Mouse (Mus musculus) stomach, postnatal 0 days (tissue): ENCODE results near the gene Ube2e2. TPM values are rescaled to one million over a fixed set of nuclear protein-coding genes. Genes with fewer than 3 reads are reported as not detected.

Experiments
- ATAC-seq: fragments of 200-750 bp; cut with Nextera tagmentation; 2 replicates; pipeline ENCODE4 v1.8.0; 2017; ENCODE audit not compliant: low FRiP score, low TSS enrichment
- DNase-seq: peaks from one replicate; pipeline ENCODE4 v3.0.0-alpha.2; 2016; ENCODE audit warnings: low spot score
- H3K27ac ChIP-seq: fragments of 300-500 bp; sonication (generic); replicated peaks from 2 replicates; pipeline ENCODE4 v1.5.1; 2014; ENCODE audit warnings: mild to moderate bottlenecking, control low read depth
- H3K27me3 ChIP-seq: fragments of 300-500 bp; sonication (generic); 2 replicates; pipeline ENCODE4 v1.6.1; 2014; ENCODE audit warnings: low read length; ENCODE audit not compliant: control insufficient read depth, insufficient read depth
- H3K36me3 ChIP-seq: fragments of 300-500 bp; sonication (generic); 2 replicates; pipeline ENCODE4 v1.6.1; 2014; ENCODE audit warnings: low read length, mixed read lengths; ENCODE audit not compliant: control insufficient read depth, insufficient read depth
- H3K4me1 ChIP-seq: fragments of 300-500 bp; sonication (generic); replicated peaks from 2 replicates; pipeline ENCODE4 v1.6.1; 2014; ENCODE audit warnings: antibody characterized with exemption; ENCODE audit not compliant: control insufficient read depth, insufficient read depth
- H3K4me2 ChIP-seq: fragments of 300-500 bp; sonication (generic); replicated peaks from 2 replicates; pipeline ENCODE4 v1.6.1; 2014; ENCODE audit warnings: low read depth, mild to moderate bottlenecking, control low read depth, moderate library complexity
- H3K4me3 ChIP-seq: fragments of 300-500 bp; sonication (generic); 2 replicates; pipeline ENCODE4 v1.5.1; 2014; ENCODE audit warnings: low read depth, low read length, control low read depth
- H3K9ac ChIP-seq: fragments of 300-500 bp; sonication (generic); 2 replicates; pipeline ENCODE4 v1.6.1; 2014; ENCODE audit warnings: mild to moderate bottlenecking, low read length, control low read depth, mixed read lengths
- H3K9me3 ChIP-seq: fragments of 300-500 bp; sonication (generic); 2 replicates; pipeline ENCODE4 v1.6.1; 2016; ENCODE audit warnings: low read length; ENCODE audit not compliant: control insufficient read depth
- CTCF ChIP-seq: IDR thresholded peaks from 2 replicates; pipeline ENCODE4 v1.5.1; 2016; ENCODE audit warnings: antibody characterized with exemption, low read depth, mild to moderate bottlenecking, moderate library complexity
- EP300 ChIP-seq: optimal IDR thresholded peaks from 2 replicates; pipeline ENCODE3; 2016; ENCODE audit warnings: antibody characterized with exemption
- WGBS: fragments of 180-500 bp; shearing (Covaris S2); extraction: QIAGEN DNeasy Blood & Tissue Kit; methylation state at CpG from one replicate; pipeline ENCODE4 v1.1.7; 2014; 5-methylcytosine and 5-hydroxymethylcytosine counted together
- polyA plus RNA-seq: library from polyadenylated mRNA; unstranded; fragments of >200 nt; fragmentation: Nextera tagmentation; extraction: Ambion mirVana; gene quantifications from 2 replicates; pipeline ENCODE4 v1.2.1, GENCODE M21; 2015

Ube2e2 gene
- polyA plus RNA-seq = 61.5 and 70.8 TPM in 2 replicates

DNA sequence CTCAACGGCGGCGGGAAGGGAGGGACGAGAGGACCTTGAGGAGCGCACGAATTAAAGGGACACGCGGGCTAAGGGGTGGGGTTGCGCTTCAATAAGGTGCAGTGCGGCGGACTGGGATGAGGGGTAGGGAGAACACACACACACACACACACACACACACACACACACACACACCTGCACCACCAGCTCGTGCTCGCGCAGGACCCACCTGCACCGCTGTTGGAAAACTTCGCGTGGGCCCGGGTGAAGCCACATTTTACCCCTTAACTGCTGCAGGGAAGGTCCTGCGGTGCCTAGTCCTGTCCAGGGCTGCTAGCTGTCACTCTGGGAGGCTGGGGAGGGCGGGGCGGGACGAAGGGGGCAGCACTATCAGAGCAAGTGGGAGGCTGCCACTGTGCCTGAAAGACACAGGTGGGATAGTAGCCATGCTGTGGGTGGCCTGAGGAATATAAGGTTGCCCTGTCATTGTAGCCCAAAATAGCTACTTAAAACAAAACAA is at the start of gene Ube2e2:
Ube2e2 (minus strand) TSS at position 321 of the 499 bp plus-strand sequence.
- peak within 1 kb of the TSS; percentile 72 for H3K4me3 ChIP-seq
- peak within 1 kb of the TSS; percentile 88 for H3K9ac ChIP-seq
- no peaks in the 10 kb centered on the region for H3K27me3 ChIP-seq
- no peak for TF ChIP-seq CTCF
- TF ChIP-seq EP300 = no peak
- peak within 1 kb of the TSS; percentile 93 for H3K27ac ChIP-seq
- peak within 1 kb of the TSS; percentile 73 for H3K4me2 ChIP-seq
- 3% methylated on average over 21 of the region's 22 CpGs for WGBS
- ATAC-seq (peak; percentile 64), DNase-seq (no peak)
- H3K9me3 ChIP-seq = no peaks in the 10 kb centered on the region
- H3K4me1 ChIP-seq = no peaks in the 10 kb centered on the region
- no peaks in the 10 kb centered on the region for H3K36me3 ChIP-seq

GRCm38 (mm10) chr14:18940068-18940467 is 46.0 kb upstream of the Ube2e2 start:
- TF ChIP-seq CTCF (no peak), EP300 (no peak)
- no peaks in the 10 kb centered on the region for H3K4me1 ChIP-seq
- H3K36me3 ChIP-seq = no peaks in the 10 kb centered on the region
- no peak overlapping the region for H3K4me2 ChIP-seq
- H3K4me3 ChIP-seq = no peak overlapping the region
- no peaks in the 10 kb centered on the region for H3K9me3 ChIP-seq
- H3K27me3 ChIP-seq = no peaks in the 10 kb centered on the region
- ATAC-seq (no peak), DNase-seq (no peak)
- H3K9ac ChIP-seq = no peak overlapping the region
- H3K27ac ChIP-seq = no peak overlapping the region

DNA sequence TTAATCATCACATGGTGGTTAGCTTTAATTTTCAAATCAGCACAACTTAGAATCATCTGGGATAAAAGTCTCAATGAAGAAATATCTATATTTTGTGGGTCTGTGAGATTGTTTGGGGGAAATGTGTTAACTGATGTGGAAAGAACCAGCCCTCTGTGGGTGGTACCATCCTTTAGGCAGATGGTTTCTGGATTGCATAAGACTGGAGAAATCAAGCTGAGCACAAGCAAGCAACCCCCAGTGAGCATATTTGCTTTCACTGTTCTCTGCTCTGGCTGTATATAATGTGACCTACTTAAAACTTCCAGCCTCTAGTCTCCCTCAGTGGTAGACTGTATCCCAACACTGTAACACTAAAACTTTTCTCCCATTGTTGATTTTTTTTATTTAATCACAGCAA is 9.5 kb upstream of the Ube2e2 start:
- ATAC-seq (no peak), DNase-seq (no peak)
- Histone ChIP-seq H3K4me3 (no peak overlapping the region), H3K27ac (no peak overlapping the region), H3K4me2 (no peak overlapping the region), H3K9ac (no peak overlapping the region), H3K9me3 (no peaks in the 10 kb centered on the region), H3K36me3 (no peaks in the 10 kb centered on the region), H3K27me3 (no peaks in the 10 kb centered on the region), H3K4me1 (no peaks in the 10 kb centered on the region)
- no peak for TF ChIP-seq CTCF

DNA sequence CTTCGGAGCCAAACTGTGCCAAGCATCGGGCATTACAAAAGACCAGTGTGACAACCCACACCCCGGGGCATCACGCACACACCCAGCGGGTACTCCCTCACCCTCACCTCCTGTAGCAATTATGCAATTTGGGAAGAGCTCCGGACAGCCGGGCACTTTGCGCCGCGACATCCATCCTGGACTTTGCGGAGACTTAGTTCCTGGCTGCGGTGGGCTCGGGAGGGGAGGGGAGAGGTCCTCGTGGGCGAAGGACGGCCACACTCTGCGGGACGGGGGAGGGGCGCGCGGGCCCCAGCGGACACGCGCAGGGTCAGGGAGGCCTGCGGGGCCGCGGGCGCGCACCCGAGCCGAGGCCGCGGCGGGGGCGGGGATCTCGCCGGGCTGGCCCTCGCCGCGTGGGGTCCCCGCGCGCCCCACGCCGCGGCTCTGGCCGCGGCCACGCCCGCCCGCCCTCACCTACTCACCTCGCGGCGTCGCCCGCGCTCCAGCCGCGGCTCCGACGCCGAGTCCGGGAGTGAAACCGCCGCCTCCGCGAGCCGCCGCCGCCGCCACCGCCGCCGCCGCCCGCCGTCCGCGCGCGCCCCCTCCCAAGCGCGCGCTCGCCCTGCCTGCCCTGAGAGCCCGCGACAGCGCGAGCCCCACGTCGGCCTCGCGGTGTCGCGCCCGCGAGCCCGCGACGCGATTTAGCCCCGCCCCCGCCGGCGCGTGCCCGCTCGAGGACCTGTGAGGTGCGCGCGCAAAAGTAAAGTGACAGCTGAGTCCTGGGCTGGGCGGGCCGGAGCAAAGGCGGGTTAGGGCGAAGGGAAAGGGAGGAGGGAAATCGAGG is 733 bp downstream of the Ube2e2 start:
- Histone ChIP-seq H3K27ac (peak overlapping the region; percentile 93), H3K9me3 (no peaks in the 10 kb centered on the region), H3K4me2 (peak overlapping the region; percentile 73), H3K27me3 (no peaks in the 10 kb centered on the region), H3K4me1 (no peaks in the 10 kb centered on the region), H3K36me3 (no peaks in the 10 kb centered on the region), H3K9ac (peak overlapping the region; percentile 88), H3K4me3 (peak overlapping the region; percentile 72)
- DNase-seq (peak; percentile 95), ATAC-seq (peak; percentile 97)
- no peak for TF ChIP-seq EP300
- TF ChIP-seq CTCF = no peak
- WGBS = under 1% methylated on average over 86 of the region's 116 CpGs

DNA sequence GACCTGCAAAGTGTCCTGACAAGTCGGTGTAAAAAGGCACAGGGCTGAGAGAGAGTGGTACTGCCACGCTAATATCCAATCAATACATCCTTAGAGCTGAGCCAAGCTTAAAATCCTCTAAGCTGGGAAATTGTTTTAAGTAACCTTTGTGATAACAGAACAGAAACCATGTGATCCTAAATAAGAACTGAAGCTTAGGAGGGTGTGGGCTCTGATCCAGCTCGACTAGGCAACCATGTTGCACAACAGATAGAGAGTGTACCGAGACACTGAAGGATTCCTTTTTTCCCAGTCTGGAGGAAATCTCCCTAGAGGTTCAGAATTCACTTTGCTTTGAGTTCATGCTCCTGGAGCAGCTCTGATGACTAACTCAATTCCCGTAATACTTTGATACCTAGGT is 4.5 kb downstream of the Ube2e2 start:
- 65% methylated on average over 5 of the region's 5 CpGs for WGBS

DNA sequence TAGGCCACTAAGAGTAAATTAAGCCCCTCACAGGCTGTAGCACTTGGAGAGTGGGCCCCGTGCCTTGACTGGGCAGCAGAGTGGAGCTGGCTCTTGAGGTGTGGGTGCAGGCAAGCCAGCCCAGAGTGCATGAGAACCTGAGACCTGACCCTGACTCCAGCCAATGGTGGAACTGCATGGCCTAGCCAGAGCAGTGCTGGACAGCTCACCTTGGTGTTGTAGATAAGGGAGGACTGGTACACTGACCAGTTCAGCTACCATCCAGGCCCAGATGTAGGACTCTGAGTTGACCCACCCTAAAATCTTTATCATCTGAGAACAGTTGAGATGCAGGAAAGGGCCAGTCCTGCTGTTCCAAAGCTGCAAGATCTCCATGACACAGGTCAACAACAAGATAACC is 11.6 kb downstream of the Ube2e2 start:
- 95% methylated on average over 1 of the region's 1 CpGs for WGBS
- Histone ChIP-seq H3K27me3 (no peaks in the 10 kb centered on the region), H3K36me3 (no peaks in the 10 kb centered on the region), H3K27ac (no peak overlapping the region), H3K4me2 (no peak overlapping the region), H3K9ac (no peak overlapping the region), H3K4me3 (no peak overlapping the region), H3K4me1 (no peaks in the 10 kb centered on the region), H3K9me3 (no peaks in the 10 kb centered on the region)
- no peak for ATAC-seq
- TF ChIP-seq EP300 = no peak
- no peak for TF ChIP-seq CTCF
- DNase-seq = no peak

More for the DNA sequence above, 4.5 kb downstream of the Ube2e2 start:
- no peak overlapping the region for H3K4me3 ChIP-seq
- no peaks in the 10 kb centered on the region for H3K4me1 ChIP-seq
- H3K9ac ChIP-seq = no peak overlapping the region
- no peak overlapping the region for H3K27ac ChIP-seq
- ATAC-seq (no peak), DNase-seq (no peak)
- TF ChIP-seq CTCF = no peak
- TF ChIP-seq EP300 = no peak
- H3K36me3 ChIP-seq = no peaks in the 10 kb centered on the region
- H3K27me3 ChIP-seq = no peaks in the 10 kb centered on the region
- H3K9me3 ChIP-seq = no peaks in the 10 kb centered on the region
- H3K4me2 ChIP-seq = no peak overlapping the region
